Mouse (Mus musculus) olfactory bulb, adult 2 months (tissue): ENCODE results near the gene Fcrlb.

Experiments used
- CTCF ChIP-seq: fragments of 200-500 bp; IDR thresholded peaks from 2 replicates; pipeline ENCODE4 v1.5.1; 2012; ENCODE audit warnings: low read depth, mild to moderate bottlenecking, low read length, moderate library complexity; ENCODE audit not compliant: insufficient read depth
- POLR2A ChIP-seq: fragments of 200-500 bp; IDR thresholded peaks from 2 replicates; pipeline ENCODE4 v1.6.1; 2012; ENCODE audit warnings: mild to moderate bottlenecking, low read depth, low read length, moderate library complexity; ENCODE audit not compliant: insufficient read depth

DNA sequence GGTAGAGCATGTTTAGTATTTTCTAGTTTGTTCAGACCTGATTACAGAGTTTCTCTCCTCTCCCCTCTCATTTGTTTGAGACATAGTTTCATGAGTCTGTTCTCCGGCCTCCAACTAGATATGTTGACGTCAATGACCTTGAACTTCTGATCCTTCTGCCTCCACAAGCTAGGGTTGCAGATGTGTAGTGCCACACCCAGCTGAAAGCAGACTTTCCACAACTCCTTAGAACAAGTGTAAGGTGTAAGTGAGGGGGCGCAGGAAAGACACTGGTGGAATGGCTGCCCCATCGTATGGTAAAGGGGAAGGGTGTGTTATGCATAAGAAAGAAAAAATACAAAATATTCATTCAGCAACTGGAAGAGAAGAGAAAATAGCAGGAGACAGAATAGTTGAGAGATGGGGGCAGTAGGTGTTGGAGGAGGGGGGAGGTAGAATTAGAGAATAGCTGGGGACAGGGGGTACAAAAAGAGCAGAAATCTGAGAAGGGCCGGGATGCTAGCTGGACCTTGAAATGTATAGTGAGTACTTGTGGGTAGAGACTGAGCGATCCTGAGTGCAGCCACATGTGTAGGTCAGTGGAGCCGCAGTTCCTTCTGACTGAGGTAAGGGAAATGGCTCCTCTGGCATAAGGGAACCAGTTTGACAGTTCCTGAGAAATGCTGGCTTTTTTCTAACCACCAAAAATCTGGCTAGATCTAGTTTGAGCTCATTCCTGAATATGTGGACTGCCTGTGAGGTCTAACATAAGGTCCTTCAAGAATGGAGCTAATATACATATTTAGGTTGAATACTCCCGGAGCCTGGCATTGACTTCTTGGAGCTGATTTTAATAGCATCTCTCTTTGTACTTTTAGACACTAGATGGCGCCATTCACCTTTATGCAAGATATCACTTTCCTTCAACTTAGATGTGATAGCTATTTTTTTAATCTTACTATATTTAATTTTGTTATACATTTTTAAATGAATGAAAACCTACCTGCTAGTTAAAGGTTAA, 17.8 kb downstream of the Fcrlb start:
- TF ChIP-seq CTCF, result no peak
- no peak for TF ChIP-seq POLR2A
